Mouse (Mus musculus) lung, postnatal 25 days (tissue): ENCODE data around the gene Tmem209.

Experiments
- DNase-seq: peaks from one replicate; pipeline ENCODE4 v3.0.0; 2022; ENCODE audit warnings: low spot score

Gene Tmem209

GRCm38 (mm10) chr6:30509265-30510239, at the start of gene Tmem209, which contains the start of gene Ssmem1:
TSS of gene Tmem209 (minus strand) at chr6:30509783.
TSS of gene Ssmem1 (plus strand) at chr6:30509849.
- peak; percentile 100 for DNase-seq

GRCm38 (mm10) chr6:30556080-30556479, 46.5 kb upstream of the Tmem209 start:
- no peak for DNase-seq

GRCm38 (mm10) chr6:30554621-30555170, 45.1 kb upstream of the Tmem209 start:
- DNase-seq: no peak

- DNase-seq: no peak
These were observed 44.5 kb upstream of the Tmem209 start for GRCm38 (mm10) chr6:30554092-30554491.

GRCm38 (mm10) chr6:30553381-30554010, 43.9 kb upstream of the Tmem209 start:
- DNase-seq: no peak

- no peak for DNase-seq
These were observed 43.0 kb upstream of the Tmem209 start for GRCm38 (mm10) chr6:30552628-30553027.

GRCm38 (mm10) chr6:30551644-30552580, 42.3 kb upstream of the Tmem209 start:
- DNase-seq: no peak

- DNase-seq: no peak
These were observed 41.6 kb upstream of the Tmem209 start for GRCm38 (mm10) chr6:30551193-30551515.

- DNase-seq: no peak
These were observed 41.1 kb upstream of the Tmem209 start for GRCm38 (mm10) chr6:30550496-30551192.

GRCm38 (mm10) chr6:30549231-30549761, 39.7 kb upstream of the Tmem209 start:
- peak; percentile 9 for DNase-seq

- peak; percentile 13 for DNase-seq
These were observed 38.2 kb upstream of the Tmem209 start for GRCm38 (mm10) chr6:30547656-30548306.

- DNase-seq: no peak
These were observed 37.7 kb upstream of the Tmem209 start for GRCm38 (mm10) chr6:30547274-30547645.

GRCm38 (mm10) chr6:30546571-30547273, 37.1 kb upstream of the Tmem209 start:
- DNase-seq: peak; percentile 9

- no peak for DNase-seq
These were observed 36.1 kb upstream of the Tmem209 start for GRCm38 (mm10) chr6:30545689-30546088.

- DNase-seq: no peak
These were observed 34.3 kb upstream of the Tmem209 start for GRCm38 (mm10) chr6:30543851-30544250.

- no peak for DNase-seq
These were observed 33.5 kb upstream of the Tmem209 start for GRCm38 (mm10) chr6:30543077-30543476.

GRCm38 (mm10) chr6:30542277-30542676, 32.7 kb upstream of the Tmem209 start:
- DNase-seq: no peak

- DNase-seq: no peak
These were observed 31.6 kb upstream of the Tmem209 start, which contains the start of gene Cpa2 for GRCm38 (mm10) chr6:30541009-30541799. TSS of gene Cpa2 (plus strand) at chr6:30541582.

- no peak for DNase-seq
These were observed 29.2 kb upstream of the Tmem209 start for GRCm38 (mm10) chr6:30538800-30539199.
